Mouse (Mus musculus) stomach, embryonic 14.5 days (tissue): ENCODE data around the gene Dmtf1. TPM values are rescaled to one million over a fixed set of nuclear protein-coding genes. Genes with fewer than 3 reads are reported as not detected.
"Not testable (repeated sequence)": the region's sequence is repeated elsewhere in the genome, so short reads cannot be mapped to it uniquely, and the experiment has no call there.

Source experiments
- ATAC-seq: fragments of 200-750 bp; cut with Nextera tagmentation; 2 replicates; pipeline ENCODE4 v1.8.0; 2017; ENCODE audit warnings: low read depth, moderate TSS enrichment; ENCODE audit not compliant: insufficient number of reproducible peaks, insufficient read depth, low FRiP score
- H3K27ac ChIP-seq: fragments of 300-500 bp; sonication (generic); 2 replicates; pipeline ENCODE4 v1.5.1; 2014; ENCODE audit warnings: mild to moderate bottlenecking, low read length, moderate library complexity, mixed read lengths
- H3K27me3 ChIP-seq: fragments of 300-500 bp; sonication (generic); 2 replicates; pipeline ENCODE4 v1.6.1; 2014; ENCODE audit warnings: low read length, control low read depth, mixed read lengths; ENCODE audit not compliant: control insufficient read depth, insufficient read depth
- H3K36me3 ChIP-seq: fragments of 300-500 bp; sonication (generic); 2 replicates; pipeline ENCODE4 v1.6.1; 2014; ENCODE audit warnings: mild to moderate bottlenecking, control low read depth, low read length, moderate library complexity, mixed read lengths; ENCODE audit not compliant: control insufficient read depth, insufficient read depth
- H3K4me1 ChIP-seq: fragments of 300-500 bp; sonication (generic); 2 replicates; pipeline ENCODE4 v1.6.1; 2014; ENCODE audit warnings: low read length, control low read depth, mixed read lengths; ENCODE audit not compliant: control insufficient read depth, insufficient read depth
- H3K4me2 ChIP-seq: fragments of 300-500 bp; sonication (generic); replicated peaks from 2 replicates; pipeline ENCODE4 v1.6.1; 2014; ENCODE audit warnings: low read depth, low read length, control low read depth
- H3K4me3 ChIP-seq: fragments of 300-500 bp; sonication (generic); 2 replicates; pipeline ENCODE4 v1.5.1; 2014; ENCODE audit warnings: low read depth, low read length, control low read depth
- H3K9ac ChIP-seq: fragments of 300-500 bp; sonication (generic); replicated peaks from 2 replicates; pipeline ENCODE4 v1.6.1; 2014; ENCODE audit warnings: low read depth, mild to moderate bottlenecking, control low read depth, low read length, moderate library complexity, mixed read lengths
- H3K9me3 ChIP-seq: fragments of 300-500 bp; sonication (generic); 2 replicates; pipeline ENCODE4 v1.6.1; 2016; ENCODE audit warnings: low read depth, low read length, control low read depth; ENCODE audit not compliant: control insufficient read depth
- WGBS: fragments of 180-500 bp; shearing (Covaris S2); extraction: QIAGEN DNeasy Blood & Tissue Kit; methylation state at CpG from one replicate; pipeline ENCODE4 v1.1.7; 2014; 5-methylcytosine and 5-hydroxymethylcytosine counted together
- polyA plus RNA-seq: library from polyadenylated mRNA; unstranded; fragments of >200 nt; fragmentation: Nextera tagmentation; extraction: Ambion mirVana; gene quantifications from 2 replicates; pipeline ENCODE4 v1.2.1, GENCODE M21; 2014

Gene Dmtf1
- 54.7 and 60.4 TPM in 2 replicates for polyA plus RNA-seq

- H3K4me2 ChIP-seq: peak within 1 kb of the TSS; percentile 74
- 1% methylated on average over 60 of the region's 64 CpGs for WGBS
These were observed at the start of gene Dmtf1 for GRCm38 (mm10) chr5:9161456-9162041. Gene Dmtf1 (minus strand): TSS chr5:9161776.

GRCm38 (mm10) chr5:9186467-9186866, 24.9 kb upstream of the Dmtf1 start:
- no peak overlapping the region for H3K27ac ChIP-seq
- no peaks in the 10 kb centered on the region for H3K36me3 ChIP-seq
- WGBS: 65% methylated on average over 1 of the region's 1 CpGs
- no peak overlapping the region for H3K4me3 ChIP-seq
- no peaks in the 10 kb centered on the region for H3K9me3 ChIP-seq
- H3K4me2 ChIP-seq: no peak overlapping the region
- H3K9ac ChIP-seq: no peak overlapping the region
- H3K27me3 ChIP-seq: no peaks in the 10 kb centered on the region
- H3K4me1 ChIP-seq: no peaks in the 10 kb centered on the region
- no peak for ATAC-seq

More at GRCm38 (mm10) chr5:9161456-9162041, at the start of gene Dmtf1:
- Histone ChIP-seq H3K4me1 (0 out of 2 replicates have a peak, but pooled peaks cover 4% of the 10 kb centered on the region), H3K36me3 (no peaks in the 10 kb centered on the region), H3K9me3 (no peaks in the 10 kb centered on the region), H3K27ac (peak within 1 kb of the TSS; percentile 100), H3K27me3 (no peaks in the 10 kb centered on the region), H3K4me3 (peak within 1 kb of the TSS; percentile 90), H3K9ac (peak within 1 kb of the TSS; percentile 99)
- ATAC-seq: peak; percentile 97

GRCm38 (mm10) chr5:9173295-9173694, 11.7 kb upstream of the Dmtf1 start:
- H3K4me1 ChIP-seq: no peaks in the 10 kb centered on the region
- ATAC-seq: no peak
- no peaks in the 10 kb centered on the region for H3K36me3 ChIP-seq
- 74% methylated on average over 2 of the region's 2 CpGs for WGBS
- H3K27ac ChIP-seq: no peak overlapping the region
- no peaks in the 10 kb centered on the region for H3K9me3 ChIP-seq
- no peak overlapping the region for H3K9ac ChIP-seq
- H3K27me3 ChIP-seq: no peaks in the 10 kb centered on the region
- no peak overlapping the region for H3K4me3 ChIP-seq
- H3K4me2 ChIP-seq: no peak overlapping the region

GRCm38 (mm10) chr5:9169328-9170005, 7.9 kb upstream of the Dmtf1 start:
- H3K4me1 ChIP-seq, H3K4me2 ChIP-seq, H3K36me3 ChIP-seq, H3K4me3 ChIP-seq, H3K27ac ChIP-seq, H3K9ac ChIP-seq, H3K9me3 ChIP-seq, H3K27me3 ChIP-seq, ATAC-seq: not testable (repeated sequence)
- WGBS: 75% methylated on average over 4 of the region's 5 CpGs

GRCm38 (mm10) chr5:9166366-9166765, 4.8 kb upstream of the Dmtf1 start:
- H3K27ac ChIP-seq: no peak overlapping the region
- H3K36me3 ChIP-seq: no peaks in the 10 kb centered on the region
- H3K27me3 ChIP-seq: no peaks in the 10 kb centered on the region
- H3K4me3 ChIP-seq: no peak overlapping the region
- no peak for ATAC-seq
- H3K4me1 ChIP-seq: no peaks in the 10 kb centered on the region
- no peak overlapping the region for H3K4me2 ChIP-seq
- H3K9ac ChIP-seq: no peak overlapping the region
- 68% methylated on average over 8 of the region's 8 CpGs for WGBS
- no peaks in the 10 kb centered on the region for H3K9me3 ChIP-seq

GRCm38 (mm10) chr5:9165151-9165550, 3.6 kb upstream of the Dmtf1 start:
- H3K9ac ChIP-seq, ATAC-seq, H3K4me2 ChIP-seq, H3K4me1 ChIP-seq, H3K27ac ChIP-seq, H3K9me3 ChIP-seq, H3K4me3 ChIP-seq, H3K27me3 ChIP-seq, H3K36me3 ChIP-seq: not testable (repeated sequence)
- 91% methylated on average over 10 of the region's 10 CpGs for WGBS

- no peak for ATAC-seq
- H3K9me3 ChIP-seq: no peaks in the 10 kb centered on the region
- H3K27ac ChIP-seq: no peak overlapping the region
- no peak overlapping the region for H3K4me2 ChIP-seq
- H3K36me3 ChIP-seq: no peaks in the 10 kb centered on the region
- H3K4me3 ChIP-seq: no peak overlapping the region
- H3K27me3 ChIP-seq: no peaks in the 10 kb centered on the region
- 0 out of 2 replicates have a peak, but pooled peaks cover 4% of the 10 kb centered on the region for H3K4me1 ChIP-seq
- 91% methylated on average over 3 of the region's 3 CpGs for WGBS
- H3K9ac ChIP-seq: no peak overlapping the region
These were observed 1.8 kb upstream of the Dmtf1 start for GRCm38 (mm10) chr5:9163411-9163810.

GRCm38 (mm10) chr5:9162088-9162487, 512 bp upstream of the Dmtf1 start:
- Histone ChIP-seq H3K36me3 (no peaks in the 10 kb centered on the region), H3K9me3 (no peaks in the 10 kb centered on the region), H3K4me3 (peak overlapping the region; percentile 90), H3K4me1 (0 out of 2 replicates have a peak, but pooled peaks cover 4% of the 10 kb centered on the region), H3K4me2 (peak overlapping the region; percentile 74), H3K9ac (peak overlapping the region; percentile 53), H3K27me3 (no peaks in the 10 kb centered on the region), H3K27ac (peak overlapping the region; percentile 57; the same call in 1 of the 2 replicates)
- WGBS: 11% methylated on average over 7 of the region's 7 CpGs
- peak; percentile 11; the same call in 1 of the 2 replicates for ATAC-seq
